Mouse (Mus musculus): Measurements from ENCODE around the gene Npc1l1. TPM values are rescaled to one million over a fixed set of nuclear protein-coding genes. Genes with fewer than 3 reads are reported as not detected.
"Not testable (repeated sequence)": the region's sequence is repeated elsewhere in the genome, so short reads cannot be mapped to it uniquely, and the experiment has no call there.

The Npc1l1 gene
- polyA plus RNA-seq (2015; fragmentation: Nextera tagmentation; extraction: Ambion mirVana) = 0.04 TPM in 1 of 2 replicates, not detected in the other

DNA sequence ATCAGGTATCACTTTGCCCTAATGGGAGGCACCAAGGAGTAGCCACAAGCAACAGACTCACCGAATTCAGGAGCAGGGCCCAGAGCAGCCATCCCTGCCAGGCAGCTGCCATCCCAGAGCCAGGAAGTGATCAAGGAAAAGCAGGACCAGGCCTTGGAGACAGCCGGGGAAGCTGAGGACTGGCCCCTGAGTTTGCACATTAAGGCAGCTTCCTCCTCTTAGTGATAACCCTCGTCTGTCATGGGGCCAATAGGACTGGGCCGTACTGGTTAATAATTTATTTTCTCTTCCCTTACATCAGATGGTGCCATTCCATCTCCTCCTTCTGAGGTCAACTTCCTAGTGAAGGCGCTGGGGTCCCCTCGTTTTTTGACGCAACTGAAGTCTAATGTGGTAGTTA lies at the start of gene Npc1l1:
Gene Npc1l1 (minus strand): TSS at position 132 of the 400 bp plus-strand sequence.
- H3K36me3 ChIP-seq = no peaks in the 10 kb centered on the region
- no peaks in the 10 kb centered on the region for H3K4me1 ChIP-seq
- H3K4me3 ChIP-seq = no peak within 1 kb of the TSS
- no peak within 1 kb of the TSS for H3K4me2 ChIP-seq
- ATAC-seq (ENCODE audit: borderline replicate concordance, extremely low read depth, low FRiP score, low TSS enrichment) = no peak
- 65% methylated on average over 7 of the region's 7 CpGs for WGBS
- no peaks in the 10 kb centered on the region for H3K27me3 ChIP-seq
- peaks cover 3% of the 10 kb centered on the region; the same call in 1 of the 2 replicates for H3K9me3 ChIP-seq
- H3K27ac ChIP-seq = no peak within 1 kb of the TSS
- H3K9ac ChIP-seq = no peak within 1 kb of the TSS

GRCm38 (mm10) chr11:6276466-6276865 lies 46.5 kb upstream of the Npc1l1 start:
- 77% methylated on average over 3 of the region's 3 CpGs for WGBS
- Histone ChIP-seq H3K9me3 (no peaks in the 10 kb centered on the region), H3K36me3 (peaks cover 8% of the 10 kb centered on the region), H3K27me3 (no peaks in the 10 kb centered on the region), H3K4me3 (no peak overlapping the region), H3K27ac (no peak overlapping the region), H3K9ac (no peak overlapping the region), H3K4me2 (no peak overlapping the region), H3K4me1 (peaks cover 13% of the 10 kb centered on the region)
- no peak for ATAC-seq (ENCODE audit: borderline replicate concordance, extremely low read depth, low FRiP score, low TSS enrichment)

DNA sequence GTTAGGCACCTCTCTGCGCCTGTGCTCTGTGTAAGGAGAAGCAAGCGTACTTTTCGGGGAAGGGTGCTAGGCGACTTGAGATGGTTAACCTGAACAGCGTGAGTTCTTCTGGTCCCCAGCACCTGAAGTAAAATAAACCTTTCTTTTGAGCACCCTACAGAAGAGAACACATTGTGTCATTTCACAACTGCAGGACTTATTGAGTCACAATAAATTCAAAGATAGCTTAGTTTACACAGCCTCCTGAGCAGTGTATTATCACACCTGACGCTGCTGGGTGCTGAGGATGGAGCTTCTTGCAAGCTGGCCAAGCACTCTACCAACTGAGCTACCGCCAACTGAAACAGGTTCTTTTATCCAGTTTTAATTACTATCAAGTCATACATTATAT lies 45.1 kb upstream of the Npc1l1 start:
- peak overlapping the region; percentile 45; the same call in 1 of the 2 replicates for H3K27ac ChIP-seq
- H3K4me1 ChIP-seq = peaks cover 13% of the 10 kb centered on the region
- 25% methylated on average over 7 of the region's 7 CpGs for WGBS
- H3K36me3 ChIP-seq = peaks cover 19% of the 10 kb centered on the region
- peak overlapping the region; percentile 86 for H3K4me2 ChIP-seq
- H3K4me3 ChIP-seq = peak overlapping the region; percentile 83
- H3K9ac ChIP-seq = peak overlapping the region; percentile 45
- peak; percentile 11; the same call in 1 of the 2 replicates for ATAC-seq (ENCODE audit: borderline replicate concordance, extremely low read depth, low FRiP score, low TSS enrichment)
- no peaks in the 10 kb centered on the region for H3K9me3 ChIP-seq
- H3K27me3 ChIP-seq = no peaks in the 10 kb centered on the region

DNA sequence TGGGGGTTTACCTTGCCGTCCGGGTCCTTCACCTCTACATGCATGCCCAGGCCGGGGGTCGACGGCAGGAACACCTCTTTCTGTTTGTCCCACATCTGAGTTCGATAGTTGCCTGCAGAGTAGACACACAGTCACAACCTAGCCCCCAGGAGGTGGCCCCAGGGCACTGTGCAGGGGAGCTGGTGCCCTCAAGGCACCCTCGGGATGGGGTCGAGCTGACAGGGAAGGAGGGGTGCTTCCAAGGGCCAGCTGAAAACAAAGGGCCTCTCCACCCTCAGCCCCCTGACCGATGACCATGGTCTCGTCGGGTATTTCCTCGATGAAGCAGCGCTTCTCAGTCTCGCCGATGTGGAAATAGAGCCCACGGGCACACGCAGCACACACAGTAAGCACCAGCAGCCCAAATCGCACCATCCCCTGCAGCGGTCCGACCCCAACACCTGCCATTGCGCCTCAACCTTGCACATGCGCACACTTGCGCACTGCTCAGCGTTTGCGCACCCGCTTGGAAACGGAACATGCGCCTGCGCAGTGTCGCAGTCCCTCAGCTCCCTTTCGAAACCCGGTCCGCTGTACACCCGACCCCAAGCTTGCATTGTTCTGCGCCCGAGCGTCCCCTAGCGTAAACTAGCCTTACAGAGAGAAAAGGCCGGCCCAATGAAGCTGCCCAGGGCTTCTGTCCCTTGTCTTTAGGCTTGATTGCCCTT lies 44.6 kb upstream of the Npc1l1 start, which contains the start of gene Tmed4:
Gene Tmed4 (minus strand): TSS at position 484 of the 707 bp plus-strand sequence.
- Histone ChIP-seq H3K36me3 (peaks cover 19% of the 10 kb centered on the region), H3K4me1 (peaks cover 13% of the 10 kb centered on the region), H3K4me3 (peak within 1 kb of the TSS; percentile 83), H3K27me3 (no peaks in the 10 kb centered on the region), H3K9me3 (no peaks in the 10 kb centered on the region), H3K27ac (peak within 1 kb of the TSS; percentile 45; the same call in 1 of the 2 replicates), H3K4me2 (peak within 1 kb of the TSS; percentile 86), H3K9ac (peak within 1 kb of the TSS; percentile 82)
- peak; percentile 97 for ATAC-seq (ENCODE audit: borderline replicate concordance, extremely low read depth, low FRiP score, low TSS enrichment)
- under 1% methylated on average over 39 of the region's 39 CpGs for WGBS

GRCm38 (mm10) chr11:6273607-6274006 lies 43.7 kb upstream of the Npc1l1 start:
- H3K4me2 ChIP-seq = peak overlapping the region; percentile 86
- ATAC-seq (ENCODE audit: borderline replicate concordance, extremely low read depth, low FRiP score, low TSS enrichment) = no peak
- H3K9me3 ChIP-seq = no peaks in the 10 kb centered on the region
- peaks cover 19% of the 10 kb centered on the region for H3K36me3 ChIP-seq
- no peak overlapping the region for H3K27ac ChIP-seq
- H3K9ac ChIP-seq = peak overlapping the region; percentile 82
- 41% methylated on average over 11 of the region's 11 CpGs for WGBS
- H3K27me3 ChIP-seq = no peaks in the 10 kb centered on the region
- H3K4me3 ChIP-seq = peak overlapping the region; percentile 83
- peaks cover 13% of the 10 kb centered on the region for H3K4me1 ChIP-seq

DNA sequence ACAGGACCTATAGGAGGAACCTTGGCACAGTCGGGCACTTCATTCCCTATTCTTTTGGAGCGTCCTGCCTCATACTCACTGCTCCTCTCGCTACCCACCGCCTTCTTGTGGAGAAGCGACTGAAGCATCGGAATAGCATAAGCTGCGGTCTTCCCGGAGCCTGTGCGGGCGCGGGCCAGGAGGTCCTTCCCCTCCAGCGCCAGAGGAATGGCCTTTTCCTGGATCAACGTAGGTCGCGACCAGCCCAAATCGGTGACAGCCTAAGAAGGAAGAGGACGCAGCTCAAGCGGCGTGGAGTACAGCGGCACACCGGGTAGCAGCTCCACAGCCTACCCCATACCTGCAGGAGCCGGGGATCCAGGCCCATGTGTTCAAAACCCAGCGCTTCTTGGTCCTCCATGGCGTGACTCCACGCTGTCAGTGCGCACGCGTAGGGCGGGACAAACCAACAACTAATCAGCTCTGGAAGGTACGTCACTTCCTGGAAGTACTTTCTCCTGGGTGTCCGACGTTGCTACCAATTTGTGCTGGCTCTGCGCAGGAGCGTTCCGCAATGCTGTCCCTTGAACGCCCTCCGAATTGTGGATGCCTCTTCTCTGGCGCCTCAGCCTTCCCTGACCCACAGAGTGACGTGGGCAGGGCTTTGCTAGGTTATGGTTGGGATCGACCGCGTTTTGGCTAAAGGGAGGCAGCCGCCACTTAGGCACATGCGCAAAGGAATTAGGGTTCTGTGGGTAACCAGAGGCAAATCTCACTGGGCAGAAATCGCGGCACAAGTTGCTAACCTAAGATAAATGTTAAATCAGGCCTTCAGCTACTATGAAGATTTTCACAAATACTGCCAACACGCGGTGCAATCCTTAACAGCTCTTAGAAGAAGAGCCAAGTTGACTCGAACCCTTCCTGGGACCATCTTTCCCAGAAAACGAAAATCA lies 37.6 kb upstream of the Npc1l1 start, which contains the start of gene Ddx56:
Gene Ddx56 (minus strand): TSS at position 453 of the 935 bp plus-strand sequence.
- H3K4me2 ChIP-seq = peak within 1 kb of the TSS; percentile 87
- H3K9me3 ChIP-seq = no peaks in the 10 kb centered on the region
- H3K27me3 ChIP-seq = no peaks in the 10 kb centered on the region
- WGBS = 2% methylated on average over 50 of the region's 50 CpGs
- ATAC-seq (ENCODE audit: borderline replicate concordance, extremely low read depth, low FRiP score, low TSS enrichment) = peak; percentile 98
- peaks cover 59% of the 10 kb centered on the region for H3K36me3 ChIP-seq
- H3K4me3 ChIP-seq = peak within 1 kb of the TSS; percentile 76
- H3K27ac ChIP-seq = peak within 1 kb of the TSS; percentile 97
- peak within 1 kb of the TSS; percentile 79 for H3K9ac ChIP-seq
- H3K4me1 ChIP-seq = peaks cover 8% of the 10 kb centered on the region

DNA sequence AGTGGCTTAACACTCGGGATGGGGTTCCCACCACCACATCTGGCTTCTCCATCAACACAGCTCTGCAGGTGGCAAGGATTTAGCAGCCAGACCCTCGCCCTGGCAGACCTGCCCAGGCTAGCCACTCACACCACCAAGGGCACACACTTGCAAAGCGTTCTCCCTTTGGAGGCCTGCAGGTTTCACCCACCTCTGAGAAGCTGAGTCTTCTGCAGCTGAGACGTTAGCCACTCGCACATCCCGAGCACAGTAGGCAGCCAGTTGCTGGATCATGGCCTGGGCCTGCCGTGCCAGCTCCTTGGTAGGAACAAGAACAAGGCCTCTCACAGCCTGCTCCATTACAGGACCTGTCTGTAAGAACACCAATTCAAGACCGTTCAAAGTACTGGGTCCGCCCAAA lies 36.7 kb upstream of the Npc1l1 start:
- Histone ChIP-seq H3K36me3 (peaks cover 62% of the 10 kb centered on the region), H3K4me2 (peak overlapping the region; percentile 87), H3K4me3 (peak overlapping the region; percentile 76), H3K27ac (no peak overlapping the region), H3K27me3 (no peaks in the 10 kb centered on the region), H3K9me3 (no peaks in the 10 kb centered on the region), H3K4me1 (peaks cover 8% of the 10 kb centered on the region), H3K9ac (peak overlapping the region; percentile 79)
- 61% methylated on average over 9 of the region's 9 CpGs for WGBS
- ATAC-seq (ENCODE audit: borderline replicate concordance, extremely low read depth, low FRiP score, low TSS enrichment) = no peak

DNA sequence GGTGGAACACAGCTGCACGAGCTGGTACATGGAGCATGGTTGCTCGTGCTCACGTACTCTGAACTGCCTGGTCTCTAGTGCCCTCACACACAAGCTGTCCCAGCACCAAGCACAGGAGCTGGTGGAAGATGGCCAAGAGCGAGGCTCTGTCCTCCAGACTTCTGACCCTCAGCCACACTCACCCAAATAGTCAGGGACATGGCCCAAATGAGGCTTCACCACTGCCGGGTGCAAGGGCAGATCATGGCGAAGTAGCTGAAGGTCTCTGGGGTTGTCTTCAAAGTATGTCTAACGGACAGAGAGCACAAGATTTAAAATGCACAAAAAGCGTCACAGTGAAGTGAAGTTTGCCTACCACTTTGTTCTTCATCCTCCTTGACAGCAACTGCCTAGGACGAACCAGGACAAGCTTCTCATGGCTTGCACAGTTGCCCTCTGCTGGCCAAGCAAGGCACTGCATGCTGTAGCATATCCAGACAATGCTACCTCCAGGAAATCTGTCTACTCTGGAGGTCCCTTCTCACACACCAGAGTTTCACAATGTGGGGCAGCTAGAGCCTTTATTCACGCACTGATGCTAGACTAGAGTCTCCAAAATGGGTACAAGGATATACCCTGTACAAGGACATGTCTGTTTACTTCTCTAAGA lies 31.6 kb upstream of the Npc1l1 start:
- 76% methylated on average over 10 of the region's 10 CpGs for WGBS
- Histone ChIP-seq H3K27ac (no peak overlapping the region), H3K9ac (no peak overlapping the region), H3K4me1 (peaks cover 4% of the 10 kb centered on the region), H3K27me3 (no peaks in the 10 kb centered on the region), H3K36me3 (peaks cover 87% of the 10 kb centered on the region), H3K9me3 (no peaks in the 10 kb centered on the region), H3K4me2 (no peak overlapping the region), H3K4me3 (no peak overlapping the region)
- ATAC-seq (ENCODE audit: borderline replicate concordance, extremely low read depth, low FRiP score, low TSS enrichment) = peak; percentile 21; the same call in 1 of the 2 replicates

- 94% methylated on average over 7 of the region's 7 CpGs for WGBS
- Histone ChIP-seq H3K9me3 (no peaks in the 10 kb centered on the region), H3K4me3 (no peak overlapping the region), H3K4me2 (no peak overlapping the region), H3K4me1 (no peaks in the 10 kb centered on the region), H3K36me3 (peaks cover 66% of the 10 kb centered on the region), H3K27ac (no peak overlapping the region), H3K9ac (no peak overlapping the region), H3K27me3 (no peaks in the 10 kb centered on the region)
- ATAC-seq (ENCODE audit: borderline replicate concordance, extremely low read depth, low FRiP score, low TSS enrichment) = no peak
These were observed 29.5 kb upstream of the Npc1l1 start for GRCm38 (mm10) chr11:6259413-6259812.

- Histone ChIP-seq H3K36me3 (peaks cover 38% of the 10 kb centered on the region), H3K27ac (no peak overlapping the region), H3K9me3 (no peaks in the 10 kb centered on the region), H3K4me3 (no peak overlapping the region), H3K27me3 (no peaks in the 10 kb centered on the region), H3K9ac (no peak overlapping the region), H3K4me1 (no peaks in the 10 kb centered on the region), H3K4me2 (no peak overlapping the region)
- 62% methylated on average over 6 of the region's 6 CpGs for WGBS
- ATAC-seq (ENCODE audit: borderline replicate concordance, extremely low read depth, low FRiP score, low TSS enrichment) = peak; percentile 27; the same call in 1 of the 2 replicates
These were observed 26.6 kb upstream of the Npc1l1 start for GRCm38 (mm10) chr11:6256490-6257072.

- H3K4me1 ChIP-seq; H3K9me3 ChIP-seq; H3K9ac ChIP-seq; H3K27me3 ChIP-seq; H3K27ac ChIP-seq; H3K4me2 ChIP-seq; ATAC-seq (ENCODE audit: borderline replicate concordance, extremely low read depth, low FRiP score, low TSS enrichment); H3K4me3 ChIP-seq: not testable (repeated sequence)
- H3K36me3 ChIP-seq = peaks cover 18% of the 10 kb centered on the region
- WGBS = 87% methylated on average over 2 of the region's 2 CpGs
These were observed 24.7 kb upstream of the Npc1l1 start for GRCm38 (mm10) chr11:6254602-6255001.
